Mouse (Mus musculus) myocyte (in vitro differentiated cells): ENCODE data around the gene Tuba1c. TPM values are rescaled to one million over a fixed set of nuclear protein-coding genes. Genes with fewer than 3 reads are reported as not detected.

Experiments used
- H3K27me3 ChIP-seq: one replicate; pipeline ENCODE4 v1.6.1; 2011; ENCODE audit not compliant: control insufficient read depth, insufficient read depth, insufficient read length
- H3K36me3 ChIP-seq: one replicate; pipeline ENCODE4 v1.6.1; 2011; ENCODE audit not compliant: control insufficient read depth, insufficient read depth
- H3K4me2 ChIP-seq: one replicate; pipeline ENCODE4 v1.6.1; 2011; ENCODE audit warnings: low read depth, control low read depth
- H3K4me3 ChIP-seq: one replicate; pipeline ENCODE4 v1.5.1; 2011; ENCODE audit warnings: mild to moderate bottlenecking, control low read depth, moderate library complexity
- H3K79me2 ChIP-seq: one replicate; pipeline ENCODE4 v1.6.1; 2011; ENCODE audit not compliant: control insufficient read depth, insufficient read depth
- H3ac ChIP-seq: one replicate; pipeline ENCODE4 v1.6.1; 2011; ENCODE audit not compliant: control insufficient read depth, insufficient read length
- CEBPB ChIP-seq: IDR thresholded peaks from 2 replicates; pipeline ENCODE4 v1.6.1; 2011; ENCODE audit warnings: mild to moderate bottlenecking, moderate library complexity; ENCODE audit not compliant: poor library complexity, insufficient read depth, severe bottlenecking
- E2F4 ChIP-seq: IDR thresholded peaks from one replicate; pipeline ENCODE4 v1.6.1; 2011; ENCODE audit warnings: mild to moderate bottlenecking, control low read depth, moderate library complexity; ENCODE audit not compliant: insufficient read depth
- MAX ChIP-seq: IDR thresholded peaks from one replicate; pipeline ENCODE4 v1.6.1; 2011; ENCODE audit warnings: low read depth, mild to moderate bottlenecking, control low read depth
- MYOD1 ChIP-seq, 3 experiments: IDR thresholded peaks; one replicate each; pipeline ENCODE4 v1.6.1; 2011; ENCODE audit warnings: control low read depth in 2 of 3, low read depth in 2 of 3, mild to moderate bottlenecking in 2 of 3, moderate library complexity in 1 of 3; ENCODE audit not compliant: insufficient read length in 2 of 3, control insufficient read depth in 1 of 3
- MYOG ChIP-seq, 3 experiments: IDR thresholded peaks; one replicate each; pipeline ENCODE4 v1.6.1; 2011; ENCODE audit warnings: control low read depth in 2 of 3, low read depth in 2 of 3, mild to moderate bottlenecking in 2 of 3; ENCODE audit not compliant: insufficient read length in 2 of 3, control insufficient read depth in 1 of 3, insufficient read depth in 1 of 3
- POLR2A ChIP-seq: IDR thresholded peaks from one replicate; pipeline ENCODE4 v1.6.1; 2011; ENCODE audit warnings: low read depth, mild to moderate bottlenecking, control low read depth, moderate library complexity; ENCODE audit not compliant: insufficient read length
- POLR2AphosphoS2 ChIP-seq: IDR thresholded peaks from one replicate; pipeline ENCODE4 v1.6.1; 2011; ENCODE audit warnings: low read depth, control low read depth; ENCODE audit not compliant: insufficient read length
- REST ChIP-seq: IDR thresholded peaks from one replicate; pipeline ENCODE4 v1.6.1; 2011; ENCODE audit warnings: mild to moderate bottlenecking, control low read depth, moderate library complexity; ENCODE audit not compliant: insufficient read depth, insufficient read length
- SRF ChIP-seq: IDR thresholded peaks from one replicate; pipeline ENCODE4 v1.6.1; 2011; ENCODE audit warnings: low read depth; ENCODE audit not compliant: control insufficient read depth, insufficient read length
- TCF12 ChIP-seq: IDR thresholded peaks from one replicate; pipeline ENCODE4 v1.6.1; 2011; ENCODE audit warnings: mild to moderate bottlenecking, control low read depth; ENCODE audit not compliant: poor library complexity, insufficient read depth, severe bottlenecking
- TCF3 ChIP-seq: IDR thresholded peaks from one replicate; pipeline ENCODE4 v1.6.1; 2011; ENCODE audit warnings: low read depth, control low read depth; ENCODE audit not compliant: insufficient read length
- USF1 ChIP-seq: IDR thresholded peaks from one replicate; pipeline ENCODE4 v1.6.1; 2011; ENCODE audit warnings: low read depth, mild to moderate bottlenecking, control low read depth, moderate library complexity
- polyA plus RNA-seq: library from polyadenylated mRNA; unstranded; fragments of >200 nt; fragmentation: generic; extraction: Trizol; gene quantifications from one replicate; pipeline ENCODE4 v1.2.1, GENCODE M21; 2012; ENCODE audit warnings: missing spikeins

The Tuba1c gene
- polyA plus RNA-seq, 1 experiment = 462 TPM

- Histone ChIP-seq H3K79me2 (no peaks in the 10 kb centered on the region), H3ac (no peak overlapping the region), H3K4me2 (peak overlapping the region; percentile 99), H3K4me3 (peak overlapping the region; percentile 34), H3K36me3 (no peaks in the 10 kb centered on the region), H3K27me3 (no peaks in the 10 kb centered on the region)
- TF ChIP-seq E2F4 (no peak), TCF3 (no peak), POLR2AphosphoS2 (no peak), MYOD1 (IDR thresholded peaks at IDR 0.05; ENCODE audit: control insufficient read depth in 1 of 3, insufficient read length in 2 of 3, low read depth in 2 of 3) (no peak), USF1 (no peak), SRF (no peak), MAX (no peak), MYOG (IDR thresholded peaks at IDR 0.05; ENCODE audit: control insufficient read depth in 1 of 3, insufficient read depth in 1 of 3, insufficient read length in 2 of 3, low read depth in 2 of 3) (no peak), POLR2A (no peak), TCF12 (no peak), REST (no peak), CEBPB (no peak)
These were observed 38.1 kb upstream of the Tuba1c start for GRCm38 (mm10) chr15:98991540-98992050.

GRCm38 (mm10) chr15:98992086-98992912 lies 37.4 kb upstream of the Tuba1c start:
- H3K79me2 ChIP-seq = no peaks in the 10 kb centered on the region
- peak overlapping the region; percentile 42 for H3ac ChIP-seq

GRCm38 (mm10) chr15:98993093-98993793 lies 36.4 kb upstream of the Tuba1c start:
- H3K4me2 ChIP-seq = peak overlapping the region; percentile 99
- peak overlapping the region; percentile 34 for H3K4me3 ChIP-seq
- no peaks in the 10 kb centered on the region for H3K79me2 ChIP-seq
- no peaks in the 10 kb centered on the region for H3K36me3 ChIP-seq
- peak overlapping the region; percentile 42 for H3ac ChIP-seq
- TF ChIP-seq MYOG (IDR thresholded peaks at IDR 0.05; ENCODE audit: control insufficient read depth in 1 of 3, insufficient read depth in 1 of 3, insufficient read length in 2 of 3, low read depth in 2 of 3) (peak in 2 of 3 experiments; percentile 18 to 80), TCF3 (peak; percentile 9), REST (peak; percentile 17), TCF12 (no peak), MAX (peak; percentile 39), CEBPB (peak; percentile 88), E2F4 (no peak), SRF (peak; percentile 86), MYOD1 (IDR thresholded peaks at IDR 0.05; ENCODE audit: control insufficient read depth in 1 of 3, insufficient read length in 2 of 3, low read depth in 2 of 3) (peak in 1 of 3 experiments; percentile 65), POLR2AphosphoS2 (peak; percentile 99), USF1 (no peak), POLR2A (peak; percentile 77)
- H3K27me3 ChIP-seq = no peaks in the 10 kb centered on the region

More at GRCm38 (mm10) chr15:98992086-98992912, 37.4 kb upstream of the Tuba1c start:
- no peaks in the 10 kb centered on the region for H3K36me3 ChIP-seq
- H3K4me3 ChIP-seq = peak overlapping the region; percentile 34
- peak; percentile 57 for TF ChIP-seq POLR2A
- TF ChIP-seq CEBPB = no peak
- peak; percentile 72 for TF ChIP-seq POLR2AphosphoS2
- no peak for TF ChIP-seq MAX
- peak in 1 of 3 experiments; percentile 25 for TF ChIP-seq MYOD1 (IDR thresholded peaks at IDR 0.05; ENCODE audit: control insufficient read depth in 1 of 3, insufficient read length in 2 of 3, low read depth in 2 of 3)
- no peaks in the 10 kb centered on the region for H3K27me3 ChIP-seq
- peak overlapping the region; percentile 99 for H3K4me2 ChIP-seq

- Histone ChIP-seq H3K4me2 (peak overlapping the region; percentile 96), H3K4me3 (peak overlapping the region; percentile 34), H3K79me2 (no peaks in the 10 kb centered on the region), H3ac (peak overlapping the region; percentile 42), H3K27me3 (no peaks in the 10 kb centered on the region), H3K36me3 (no peaks in the 10 kb centered on the region)
- no peak for TF ChIP-seq REST
- TF ChIP-seq SRF = no peak
- no peak for TF ChIP-seq MYOD1 (IDR thresholded peaks at IDR 0.05; ENCODE audit: control insufficient read depth in 1 of 3, insufficient read length in 2 of 3, low read depth in 2 of 3)
- no peak for TF ChIP-seq MAX
- no peak for TF ChIP-seq TCF3
- TF ChIP-seq E2F4 = no peak
- TF ChIP-seq CEBPB = no peak
- TF ChIP-seq USF1 = no peak
- no peak for TF ChIP-seq TCF12
- TF ChIP-seq MYOG (IDR thresholded peaks at IDR 0.05; ENCODE audit: control insufficient read depth in 1 of 3, insufficient read depth in 1 of 3, insufficient read length in 2 of 3, low read depth in 2 of 3) = no peak
- TF ChIP-seq POLR2A = no peak
- TF ChIP-seq POLR2AphosphoS2 = no peak
These were observed 35.8 kb upstream of the Tuba1c start for GRCm38 (mm10) chr15:98993865-98994264.
